Mouse (Mus musculus): ENCODE measurements around the gene 2310022B05Rik. TPM values are rescaled to one million over a fixed set of nuclear protein-coding genes. Genes with fewer than 3 reads are reported as not detected.

The 2310022B05Rik gene
- 21.4 and 23.3 TPM in 2 replicates for polyA plus RNA-seq (2015; fragmentation: Nextera tagmentation; extraction: Ambion mirVana)

DNA sequence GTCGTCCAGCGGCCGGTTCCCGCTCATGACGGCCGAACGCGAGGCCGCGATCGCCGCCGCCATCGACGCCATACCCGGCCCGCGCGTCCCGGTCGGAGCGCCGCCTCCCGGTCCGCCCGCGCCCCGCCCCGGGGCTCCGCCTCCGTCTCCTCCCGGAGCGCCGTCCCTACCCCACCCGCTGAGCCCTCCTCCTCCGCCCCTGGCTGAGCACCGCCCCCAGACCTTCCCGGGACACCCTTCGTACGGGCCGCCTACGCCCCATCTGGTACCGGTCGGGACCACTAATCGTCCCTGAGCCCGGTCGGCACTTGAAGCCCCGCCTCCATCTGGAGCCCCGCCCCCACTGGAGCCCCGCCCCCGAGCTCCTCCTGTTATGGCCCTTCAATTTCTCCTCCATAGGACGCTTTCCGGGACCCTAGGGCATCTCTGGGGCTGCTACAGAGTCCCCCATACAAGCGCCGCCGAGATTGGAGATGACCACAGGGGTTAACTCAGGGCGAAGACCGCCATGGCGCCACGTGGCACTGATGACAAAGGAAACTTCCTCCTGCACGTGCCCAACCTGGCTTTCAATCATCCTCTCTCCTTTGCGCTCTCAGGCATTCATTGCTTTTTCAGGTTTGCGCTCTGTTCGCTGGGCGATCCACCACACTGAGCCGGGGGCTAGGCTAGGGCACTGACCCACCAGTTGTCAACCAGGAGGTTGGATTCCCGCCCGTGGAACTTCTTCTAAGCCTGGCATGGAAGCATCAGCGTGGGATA is at the start of gene 2310022B05Rik:
TSS of gene 2310022B05Rik (minus strand) at position 258 of the 762 bp plus-strand sequence.

Other genes with a start within 250 kb of the 2310022B05Rik start
- gene Pgbd5, start 223.7 kb downstream of the 2310022B05Rik start, polyA plus RNA-seq (2015; fragmentation: Nextera tagmentation; extraction: Ambion mirVana), result 18.7 and 20.6 TPM in 2 replicates
- gene Cog2, start 142.6 kb downstream of the 2310022B05Rik start, polyA plus RNA-seq (2015; fragmentation: Nextera tagmentation; extraction: Ambion mirVana), result 21.6 and 24.6 TPM in 2 replicates
- 96.9 and 135 TPM in 2 replicates for gene Agt, start 93.7 kb downstream of the 2310022B05Rik start, polyA plus RNA-seq (2015; fragmentation: Nextera tagmentation; extraction: Ambion mirVana)
- gene Capn9, start 87.3 kb downstream of the 2310022B05Rik start, polyA plus RNA-seq (2015; fragmentation: Nextera tagmentation; extraction: Ambion mirVana), result 0.31 and 0.32 TPM in 2 replicates
- gene Ttc13, start 58.6 kb upstream of the 2310022B05Rik start, polyA plus RNA-seq (2015; fragmentation: Nextera tagmentation; extraction: Ambion mirVana), result 51.6 and 53.4 TPM in 2 replicates
- 31.1 and 33.1 TPM in 2 replicates for gene Arv1, start 58.8 kb upstream of the 2310022B05Rik start, polyA plus RNA-seq (2015; fragmentation: Nextera tagmentation; extraction: Ambion mirVana)
- gene Fam89a, start 88.5 kb upstream of the 2310022B05Rik start, polyA plus RNA-seq (2015; fragmentation: Nextera tagmentation; extraction: Ambion mirVana), result 1.1 and 2.5 TPM in 2 replicates
- gene Trim67, start 129.7 kb upstream of the 2310022B05Rik start, polyA plus RNA-seq (2015; fragmentation: Nextera tagmentation; extraction: Ambion mirVana), result 22.3 and 26.6 TPM in 2 replicates
- gene Gnpat, start 199.7 kb upstream of the 2310022B05Rik start, polyA plus RNA-seq (2015; fragmentation: Nextera tagmentation; extraction: Ambion mirVana), result 50.7 and 59.1 TPM in 2 replicates
- gene 2810004N23Rik, start 199.8 kb upstream of the 2310022B05Rik start, polyA plus RNA-seq (2015; fragmentation: Nextera tagmentation; extraction: Ambion mirVana), result 15.2 and 17.1 TPM in 2 replicates
- gene Exoc8, start 234.3 kb upstream of the 2310022B05Rik start, polyA plus RNA-seq (2015; fragmentation: Nextera tagmentation; extraction: Ambion mirVana), result 10.5 and 10.9 TPM in 2 replicates
- 4.9 and 5.3 TPM in 2 replicates for gene Sprtn, start 234.5 kb upstream of the 2310022B05Rik start, polyA plus RNA-seq (2015; fragmentation: Nextera tagmentation; extraction: Ambion mirVana)

All from neural tube, postnatal 0 days (tissue).